Comparison of ENCODE assay signal across 8 mouse cellular contexts in genomic region chr11:49250422-49251379, GRCm38 (mm10). TPM values are rescaled to one million over a fixed set of nuclear protein-coding genes. Genes with fewer than 3 reads are reported as not detected.
DNase-seq lines count a peak whose midpoint lies in the region; ATAC-seq and TF ChIP-seq lines count a peak whose summit lies in the region.

No protein-coding gene starts in this region.

- peaks cover 9 to 19% of the 10 kb centered on the region in 2 experiments; a peak in 3 of 4 replicates for H3K36me3 ChIP-seq in MEL (ENCODE audit: control insufficient read depth in 1 of 2, insufficient read depth in 2 of 2, low read length in 2 of 2)
- no peaks in the 10 kb centered on the region for H3K36me3 ChIP-seq in forebrain, embryonic 15.5 days
- H3K36me3 ChIP-seq in lung, postnatal 0 days (ENCODE audit: insufficient read depth, low read length) = peaks cover 6% of the 10 kb centered on the region; the same call in 1 of the 2 replicates
- peaks cover 27% of the 10 kb centered on the region for H3K36me3 ChIP-seq in thymus, adult 2 months (ENCODE audit: control insufficient read depth, insufficient read depth, low read length)

- intact Hi-C loops in heart, postnatal 25 days (cut with DNase I) = loop anchor here (5.0 kb wide), 1 partner anchor 378 kb away; the partner anchor contains the start of gene Irgm1

- H3K79me2 ChIP-seq in MEL (ENCODE audit: control insufficient read depth, insufficient read depth, low read length, poor library complexity) = peaks cover 15% of the 10 kb centered on the region

- peak overlapping the region; percentile 74 to 80 for H3K4me3 ChIP-seq in MEL (ENCODE audit: control insufficient read depth in 1 of 2, insufficient read depth in 1 of 2, low read depth in 2 of 2, low read length in 2 of 2)
- peak overlapping the region; percentile 62 for H3K4me3 ChIP-seq in forebrain, embryonic 15.5 days
- peak overlapping the region; percentile 66 for H3K4me3 ChIP-seq in lung, postnatal 0 days (ENCODE audit: low read depth, low read length)
- peak overlapping the region; percentile 83 for H3K4me3 ChIP-seq in thymus, adult 2 months (ENCODE audit: control insufficient read depth, insufficient read depth, low read length)

- peak overlapping the region; percentile 88 for H3K4me2 ChIP-seq in forebrain, embryonic 15.5 days (replicated peaks)
- peak overlapping the region; percentile 65 for H3K4me2 ChIP-seq in lung, postnatal 0 days (replicated peaks; ENCODE audit: low read depth, low read length)

- TF ChIP-seq POLR2A in MEL (IDR thresholded peaks at IDR 0.05; ENCODE audit: control insufficient read depth in 1 of 2, insufficient read depth in 1 of 2, low read depth in 1 of 2, low read length in 2 of 2, poor library complexity in 1 of 2) = peak; percentile 73 to 89
- TF ChIP-seq POLR2A in thymus, adult 2 months (IDR thresholded peaks at IDR 0.05; ENCODE audit: control insufficient read depth, extremely low read depth, insufficient read depth, low read length, poor library complexity) = peak; percentile 34; the same call in 1 of the 2 replicates

- no peaks in the 10 kb centered on the region for H3K27me3 ChIP-seq in MEL (ENCODE audit: control insufficient read depth in 1 of 2, insufficient read depth in 2 of 2, low read length in 2 of 2)
- no peaks in the 10 kb centered on the region for H3K27me3 ChIP-seq in forebrain, embryonic 15.5 days
- H3K27me3 ChIP-seq in lung, postnatal 0 days (replicated peaks; ENCODE audit: insufficient read depth, low read length) = no peaks in the 10 kb centered on the region
- H3K27me3 ChIP-seq in thymus, adult 2 months (ENCODE audit: control insufficient read depth, insufficient read depth, low read length) = no peaks in the 10 kb centered on the region

- H3K9me3 ChIP-seq in MEL (replicated peaks; ENCODE audit: insufficient read depth, low read length) = no peaks in the 10 kb centered on the region
- H3K9me3 ChIP-seq in forebrain, embryonic 15.5 days = no peaks in the 10 kb centered on the region
- H3K9me3 ChIP-seq in lung, postnatal 0 days (ENCODE audit: low read length) = no peaks in the 10 kb centered on the region

- peak; percentile 84 for ATAC-seq in forebrain, embryonic 15.5 days (replicated peaks)
- ATAC-seq in lung, postnatal 0 days = peak; percentile 94

- TF ChIP-seq EP300 in MEL (IDR thresholded peaks at IDR 0.05; ENCODE audit: low read depth in 1 of 2, low read length in 2 of 2) = peak in 1 of 2 experiments; percentile 21; a peak in 1 of 4 replicates
- TF ChIP-seq EP300 in lung, postnatal 0 days (IDR thresholded peaks at IDR 0.05) = peak; percentile 61; the same call in 1 of the 2 replicates

- peak overlapping the region; percentile 86 for H3K9ac ChIP-seq in MEL (ENCODE audit: control insufficient read depth, low read depth, low read length, poor library complexity, severe bottlenecking)
- peak overlapping the region; percentile 78 for H3K9ac ChIP-seq in forebrain, embryonic 15.5 days (replicated peaks)
- H3K9ac ChIP-seq in lung, postnatal 0 days (replicated peaks; ENCODE audit: low read depth) = peak overlapping the region; percentile 82

- H3K27ac ChIP-seq in MEL (ENCODE audit: control insufficient read depth, low read depth, low read length) = peak overlapping the region; percentile 80
- H3K27ac ChIP-seq in forebrain, embryonic 15.5 days (replicated peaks) = peak overlapping the region; percentile 60; the same call in 1 of the 2 replicates
- H3K27ac ChIP-seq in lung, postnatal 0 days (ENCODE audit: low read length) = peak overlapping the region; percentile 96
- peak overlapping the region; percentile 100 for H3K27ac ChIP-seq in thymus, adult 2 months (ENCODE audit: control insufficient read depth, insufficient read depth, low read length)

- DNase-seq in MEL (ENCODE audit: low read depth, low spot score) = peak; percentile 88
- peak; percentile 61 to 69 for DNase-seq in cerebellum, adult 18-20 months
- peak; percentile 94 for DNase-seq in heart, postnatal 25 days (ENCODE audit: low spot score)
- DNase-seq in layer of hippocampus, adult 18-20 months (ENCODE audit: low spot score in 2 of 2) = peak; percentile 30 to 50
- DNase-seq in lung, postnatal 0 days (ENCODE audit: low spot score) = peak; percentile 96
- DNase-seq in ovary, adult 18-20 months (ENCODE audit: low spot score) = peak; percentile 87
- peak; percentile 79 for DNase-seq in thymus, adult 2 months

- no peak for TF ChIP-seq RAD21 in MEL (IDR thresholded peaks at IDR 0.05; ENCODE audit: low read depth, low read length)

- 2% methylated on average over 45 of the region's 45 CpGs for WGBS in forebrain, embryonic 15.5 days
- 4% methylated on average over 40 of the region's 45 CpGs for WGBS in lung, postnatal 0 days
- under 1% methylated on average over 45 of the region's 45 CpGs for WGBS in thymus, adult 2 months

- 0 out of 6 replicates have a peak, but pooled peaks of 1 of the 3 experiments have one; percentile 6 for TF ChIP-seq CTCF in MEL (IDR thresholded peaks at IDR 0.05 in 2 of 3, conservative IDR thresholded peaks at IDR 0.05 in 1 of 3; ENCODE audit: control insufficient read depth in 1 of 3, insufficient read depth in 1 of 3, low read depth in 2 of 3, low read length in 3 of 3, poor library complexity in 1 of 3, severe bottlenecking in 1 of 3)
- peak; percentile 67 for TF ChIP-seq CTCF in lung, postnatal 0 days (IDR thresholded peaks at IDR 0.05)
- TF ChIP-seq CTCF in thymus, adult 2 months (IDR thresholded peaks at IDR 0.05; ENCODE audit: borderline replicate concordance, control insufficient read depth, extremely low read depth, insufficient read depth, low read length, poor library complexity) = 0 out of 2 replicates have a peak, but pooled peaks have one; percentile 49

- peaks cover 12 to 18% of the 10 kb centered on the region in 2 experiments for H3K4me1 ChIP-seq in MEL (ENCODE audit: control insufficient read depth in 1 of 2, insufficient read depth in 2 of 2, low read length in 2 of 2)
- H3K4me1 ChIP-seq in forebrain, embryonic 15.5 days = peaks cover 25% of the 10 kb centered on the region
- H3K4me1 ChIP-seq in lung, postnatal 0 days (ENCODE audit: insufficient read depth, low read depth, low read length) = peaks cover 37% of the 10 kb centered on the region
- peaks cover 42% of the 10 kb centered on the region for H3K4me1 ChIP-seq in thymus, adult 2 months (replicated peaks; ENCODE audit: control insufficient read depth, insufficient read depth, low read length)

TF ChIP-seq in MEL, 35 proteins besides CTCF, POLR2A, EP300 and RAD21 (continues in another document):
- no peak for TF ChIP-seq GATA1 (IDR thresholded peaks at IDR 0.05; ENCODE audit: low read depth, low read length)
- TF ChIP-seq NELFE (IDR thresholded peaks at IDR 0.05; ENCODE audit: low read depth, low read length) = peak; percentile 86
- peak; percentile 79; the same call in 1 of the 2 replicates for TF ChIP-seq MAZ (IDR thresholded peaks at IDR 0.05; ENCODE audit: low read depth, low read length)
- no peak for TF ChIP-seq JUND (IDR thresholded peaks at IDR 0.05; ENCODE audit: low read depth, low read length)
- no peak for TF ChIP-seq MAFK (IDR thresholded peaks at IDR 0.05; ENCODE audit: borderline replicate concordance, low read depth, low read length)

RNA-seq across cellular contexts. Expression of gene Mgat1, which starts 6.7 kb away (rescaled TPM):
- 41.1 and 41.9 TPM in 2 replicates for total RNA-seq in MEL (2012; rRNA removed)
- 10 to 100 TPM in 1 of 2 experiments, not detected in 1; 44.3 TPM for polyA plus RNA-seq in MEL (2012; ENCODE audit: insufficient read depth in 1 of 2, insufficient read length in 2 of 2, low read depth in 1 of 2, low replicate concordance in 2 of 2, missing spikeins in 1 of 2)
- 30.2 and 30.3 TPM in 2 replicates for polyA plus RNA-seq in forebrain, embryonic 15.5 days (2015; fragmentation: Nextera tagmentation; extraction: Ambion mirVana)
- 10 to 100 TPM; 49.1 to 64.1 TPM for total RNA-seq in heart, postnatal 25 days (2021)
- 10 to 100 TPM; 56.0 to 60.7 TPM for total RNA-seq in layer of hippocampus, adult 18-20 months (2021)
- 90.2 and 94.5 TPM in 2 replicates for polyA plus RNA-seq in lung, postnatal 0 days (2015; fragmentation: Nextera tagmentation; extraction: Ambion mirVana)
- polyA plus RNA-seq in thymus, adult 2 months (2012; rRNA removed) = 336 and 378 TPM in 2 replicates

RNA-seq across cellular contexts. Expression of gene Olfr1393, which starts 27.4 kb away (rescaled TPM):
- not detected in 2 replicates for total RNA-seq in MEL (2012; rRNA removed)
- polyA plus RNA-seq in MEL (2012; ENCODE audit: insufficient read depth in 1 of 2, insufficient read length in 2 of 2, low read depth in 1 of 2, low replicate concordance in 2 of 2, missing spikeins in 1 of 2) = not detected
- polyA plus RNA-seq in forebrain, embryonic 15.5 days (2015; fragmentation: Nextera tagmentation; extraction: Ambion mirVana) = not detected in 2 replicates
- total RNA-seq in heart, postnatal 25 days (2021) = under 1 TPM; 0.10 to 0.11 TPM
- total RNA-seq in layer of hippocampus, adult 18-20 months (2021) = not detected
- not detected in 2 replicates for polyA plus RNA-seq in lung, postnatal 0 days (2015; fragmentation: Nextera tagmentation; extraction: Ambion mirVana)
- 0.40 and 0.41 TPM in 2 replicates for polyA plus RNA-seq in thymus, adult 2 months (2012; rRNA removed)

RNA-seq across cellular contexts. Expression of gene Olfr1392, which starts 34.4 kb away (rescaled TPM):
- total RNA-seq in MEL (2012; rRNA removed) = not detected in 2 replicates
- polyA plus RNA-seq in MEL (2012; ENCODE audit: insufficient read depth in 1 of 2, insufficient read length in 2 of 2, low read depth in 1 of 2, low replicate concordance in 2 of 2, missing spikeins in 1 of 2) = not detected
- not detected in 2 replicates for polyA plus RNA-seq in forebrain, embryonic 15.5 days (2015; fragmentation: Nextera tagmentation; extraction: Ambion mirVana)
- not detected for total RNA-seq in heart, postnatal 25 days (2021)
- under 1 TPM in 1 of 2 experiments, not detected in 1; 0.10 TPM for total RNA-seq in layer of hippocampus, adult 18-20 months (2021)
- 0.05 TPM in 1 of 2 replicates, not detected in the other for polyA plus RNA-seq in lung, postnatal 0 days (2015; fragmentation: Nextera tagmentation; extraction: Ambion mirVana)
- 0.13 and 0.15 TPM in 2 replicates for polyA plus RNA-seq in thymus, adult 2 months (2012; rRNA removed)

RNA-seq across cellular contexts. Expression of gene Zfp62, which starts 47.6 kb away (rescaled TPM):
- 30.8 and 31.8 TPM in 2 replicates for total RNA-seq in MEL (2012; rRNA removed)
- 100 to 1,000 TPM in 1 of 2 experiments, 10 to 100 TPM in 1; 16.7 to 132 TPM for polyA plus RNA-seq in MEL (2012; ENCODE audit: insufficient read depth in 1 of 2, insufficient read length in 2 of 2, low read depth in 1 of 2, low replicate concordance in 2 of 2, missing spikeins in 1 of 2)
- 54.7 and 55.1 TPM in 2 replicates for polyA plus RNA-seq in forebrain, embryonic 15.5 days (2015; fragmentation: Nextera tagmentation; extraction: Ambion mirVana)
- 10 to 100 TPM; 21.5 to 29.6 TPM for total RNA-seq in heart, postnatal 25 days (2021)
- 10 to 100 TPM; 48.6 to 49.6 TPM for total RNA-seq in layer of hippocampus, adult 18-20 months (2021)
- polyA plus RNA-seq in lung, postnatal 0 days (2015; fragmentation: Nextera tagmentation; extraction: Ambion mirVana) = 19.6 and 21.5 TPM in 2 replicates
- polyA plus RNA-seq in thymus, adult 2 months (2012; rRNA removed) = 6.0 TPM in 2 replicates

RNA-seq across cellular contexts. Expression of gene Olfr10, which starts 53.8 kb away (rescaled TPM):
- total RNA-seq in MEL (2012; rRNA removed) = not detected in 2 replicates
- not detected for polyA plus RNA-seq in MEL (2012; ENCODE audit: insufficient read depth in 1 of 2, insufficient read length in 2 of 2, low read depth in 1 of 2, low replicate concordance in 2 of 2, missing spikeins in 1 of 2)
- not detected in 2 replicates for polyA plus RNA-seq in forebrain, embryonic 15.5 days (2015; fragmentation: Nextera tagmentation; extraction: Ambion mirVana)
- total RNA-seq in heart, postnatal 25 days (2021) = not detected
- not detected for total RNA-seq in layer of hippocampus, adult 18-20 months (2021)
- polyA plus RNA-seq in lung, postnatal 0 days (2015; fragmentation: Nextera tagmentation; extraction: Ambion mirVana) = not detected in 2 replicates
- polyA plus RNA-seq in thymus, adult 2 months (2012; rRNA removed) = not detected in 2 replicates

Comparison
In these comparisons a context has a peak if more than half of its experiments do, and no peak if none do; other contexts are left out.
1. Peak in every context shown above with its lines: DNase-seq, ATAC-seq, H3K4me3 ChIP-seq and H3K27ac ChIP-seq.
2. DNase-seq: peak in every context shown above with its lines; median percentile 96 in lung, postnatal 0 days; 94 in heart, postnatal 25 days; 88 in MEL; 87 in ovary, adult 18-20 months; 79 in thymus, adult 2 months; 65 in cerebellum, adult 18-20 months; 40 in layer of hippocampus, adult 18-20 months.